Mouse (Mus musculus) c-Kit-positive CD71-positive TER-119-negative erythroid progenitor cells, embryonic 14.5 days (primary cell): ENCODE results near the gene Xrcc5.

Source experiments
- DNase-seq: peaks from one replicate; pipeline ENCODE4 v3.0.0-alpha.2; 2013; ENCODE audit warnings: low read depth

Gene Xrcc5

GRCm38 (mm10) chr1:72307317-72307798, at the start of gene Xrcc5:
Xrcc5 (plus strand) TSS chr1:72307421.
- DNase-seq, result peak; percentile 95

- no peak for DNase-seq
Measured at GRCm38 (mm10) chr1:72263099-72263498, 44.1 kb upstream of the Xrcc5 start.

GRCm38 (mm10) chr1:72278085-72278484, 29.1 kb upstream of the Xrcc5 start:
- no peak for DNase-seq

GRCm38 (mm10) chr1:72282604-72283003, 24.6 kb upstream of the Xrcc5 start:
- no peak for DNase-seq

- peak; percentile 81 for DNase-seq
Measured at GRCm38 (mm10) chr1:72283992-72284485, 23.2 kb upstream of the Xrcc5 start, which contains the start of the genes Pecr and Tmem169. Pecr (minus strand) TSS chr1:72284314. Tmem169 (plus strand) TSS chr1:72284369.

- no peak for DNase-seq
Measured at GRCm38 (mm10) chr1:72284539-72284938, 22.7 kb upstream of the Xrcc5 start.

- no peak for DNase-seq
Measured at GRCm38 (mm10) chr1:72286904-72287303, 20.3 kb upstream of the Xrcc5 start.

GRCm38 (mm10) chr1:72287893-72288292, 19.3 kb upstream of the Xrcc5 start:
- DNase-seq, result no peak

GRCm38 (mm10) chr1:72288527-72289150, 18.6 kb upstream of the Xrcc5 start:
- DNase-seq, result no peak

- no peak for DNase-seq
Measured at GRCm38 (mm10) chr1:72290896-72291295, 16.3 kb upstream of the Xrcc5 start.

GRCm38 (mm10) chr1:72291421-72291820, 15.8 kb upstream of the Xrcc5 start:
- no peak for DNase-seq

GRCm38 (mm10) chr1:72291925-72292324, 15.3 kb upstream of the Xrcc5 start:
- DNase-seq, result no peak

- no peak for DNase-seq
Measured at GRCm38 (mm10) chr1:72293869-72294663, 13.2 kb upstream of the Xrcc5 start.

GRCm38 (mm10) chr1:72295746-72296145, 11.5 kb upstream of the Xrcc5 start:
- DNase-seq, result no peak

- no peak for DNase-seq
Measured at GRCm38 (mm10) chr1:72301845-72302244, 5.4 kb upstream of the Xrcc5 start.

- no peak for DNase-seq
Measured at GRCm38 (mm10) chr1:72306241-72306640, 980 bp upstream of the Xrcc5 start.

- DNase-seq, result peak; percentile 44
Measured at GRCm38 (mm10) chr1:72306679-72307181, 491 bp upstream of the Xrcc5 start.

- DNase-seq, result no peak
Measured at GRCm38 (mm10) chr1:72308919-72309318, 1.7 kb downstream of the Xrcc5 start.

GRCm38 (mm10) chr1:72309744-72310424, 2.7 kb downstream of the Xrcc5 start:
- DNase-seq, result no peak

- DNase-seq, result no peak
Measured at GRCm38 (mm10) chr1:72312701-72313398, 5.6 kb downstream of the Xrcc5 start.

GRCm38 (mm10) chr1:72313399-72314039, 6.3 kb downstream of the Xrcc5 start:
- peak; percentile 48 for DNase-seq
